ENCODE assay signal across 10 mouse cellular contexts in genomic region chr12:5120249-5120648, GRCm38 (mm10).
DNase-seq lines count a peak whose midpoint lies in the region; ATAC-seq and TF ChIP-seq lines count a peak whose summit lies in the region.
"Had no signal": no experiment of that assay in that cellular context is flagged by ENCODE, and none has a peak within 500 bp of the region (broad histone marks: within the 10 kb centered on the region; RNA-seq: fewer than 3 reads in every experiment).

No protein-coding gene starts in this region.

- ATAC-seq in kidney, postnatal 0 days (replicated peaks; ENCODE audit: low FRiP score, low read depth) = peak; percentile 43; the same call in 1 of the 2 replicates
- ATAC-seq in embryonic facial prominence, embryonic 15.5 days (ENCODE audit: insufficient number of reproducible peaks, low FRiP score, low TSS enrichment, low read depth) = no peak
- peak; percentile 31; the same call in 1 of the 2 replicates for ATAC-seq in hindbrain, embryonic 15.5 days (ENCODE audit: low FRiP score, low read depth)
- ATAC-seq in midbrain, postnatal 0 days (ENCODE audit: low FRiP score) = peak; percentile 15; the same call in 1 of the 2 replicates
- no peak for ATAC-seq in megakaryocyte progenitor cell, adult 5-6 weeks (replicated peaks; ENCODE audit: poor library complexity)

- H3K36me3 ChIP-seq in kidney, postnatal 0 days (ENCODE audit: insufficient read depth, low read length) = no peaks in the 10 kb centered on the region
- H3K36me3 ChIP-seq in embryonic facial prominence, embryonic 15.5 days = no peaks in the 10 kb centered on the region
- no peaks in the 10 kb centered on the region for H3K36me3 ChIP-seq in hindbrain, embryonic 15.5 days
- no peaks in the 10 kb centered on the region for H3K36me3 ChIP-seq in midbrain, postnatal 0 days (ENCODE audit: insufficient read depth, low read length)

- intact Hi-C loops in left cerebral cortex, postnatal 14 days (cut with DNase I) = no loop called here

- H3K27ac ChIP-seq in kidney, postnatal 0 days = no peak overlapping the region
- no peak overlapping the region for H3K27ac ChIP-seq in embryonic facial prominence, embryonic 15.5 days (replicated peaks)
- H3K27ac ChIP-seq in hindbrain, embryonic 15.5 days (replicated peaks) = peak overlapping the region; percentile 53
- 0 out of 2 replicates have a peak overlapping the region, but pooled peaks have one; percentile 32 for H3K27ac ChIP-seq in midbrain, postnatal 0 days (ENCODE audit: low read depth, low read length)
- H3K27ac ChIP-seq: heart, adult 2 months had no signal

- no peaks in the 10 kb centered on the region for H3K9me3 ChIP-seq in kidney, postnatal 0 days (replicated peaks; ENCODE audit: low read length)
- no peaks in the 10 kb centered on the region for H3K9me3 ChIP-seq in embryonic facial prominence, embryonic 15.5 days (replicated peaks)
- H3K9me3 ChIP-seq in hindbrain, embryonic 15.5 days = no peaks in the 10 kb centered on the region
- no peaks in the 10 kb centered on the region for H3K9me3 ChIP-seq in midbrain, postnatal 0 days (ENCODE audit: low read length)

- TF ChIP-seq CTCF in kidney, postnatal 0 days (IDR thresholded peaks at IDR 0.05; ENCODE audit: low read depth) = no peak
- TF ChIP-seq CTCF in midbrain, postnatal 0 days (IDR thresholded peaks at IDR 0.05) = no peak

- DNase-seq in kidney, postnatal 0 days (ENCODE audit: low spot score) = no peak
- no peak for DNase-seq in kidney, adult 18-20 months
- DNase-seq in midbrain, postnatal 0 days (ENCODE audit: low spot score) = no peak
- no peak for DNase-seq in layer of hippocampus, adult 18-20 months (ENCODE audit: low spot score in 2 of 2)
- no peak for DNase-seq in left cerebral cortex, postnatal 14 days (ENCODE audit: low spot score in 2 of 2)

- H3K4me2 ChIP-seq in kidney, postnatal 0 days (ENCODE audit: low read length) = peak overlapping the region; percentile 54
- H3K4me2 ChIP-seq in embryonic facial prominence, embryonic 15.5 days (replicated peaks) = peak overlapping the region; percentile 39
- peak overlapping the region; percentile 52 for H3K4me2 ChIP-seq in hindbrain, embryonic 15.5 days
- H3K4me2 ChIP-seq in midbrain, postnatal 0 days (ENCODE audit: low read depth, low read length, poor library complexity, severe bottlenecking) = peak overlapping the region; percentile 47; the same call in 1 of the 2 replicates

- 0 out of 2 replicates have a peak, but pooled peaks cover 4% of the 10 kb centered on the region for H3K4me1 ChIP-seq in kidney, postnatal 0 days (replicated peaks; ENCODE audit: insufficient read depth, low read length)
- H3K4me1 ChIP-seq in embryonic facial prominence, embryonic 15.5 days = peaks cover 12% of the 10 kb centered on the region; the same call in 1 of the 2 replicates
- peaks cover 12% of the 10 kb centered on the region for H3K4me1 ChIP-seq in hindbrain, embryonic 15.5 days (replicated peaks)
- H3K4me1 ChIP-seq in midbrain, postnatal 0 days (ENCODE audit: insufficient read depth, low read length) = peaks cover 8% of the 10 kb centered on the region; the same call in 1 of the 2 replicates

- no peak overlapping the region for H3K4me3 ChIP-seq in kidney, postnatal 0 days (replicated peaks; ENCODE audit: low read depth, low read length)
- peak overlapping the region; percentile 25 for H3K4me3 ChIP-seq in embryonic facial prominence, embryonic 15.5 days (replicated peaks)
- no peak overlapping the region for H3K4me3 ChIP-seq in hindbrain, embryonic 15.5 days
- H3K4me3 ChIP-seq in midbrain, postnatal 0 days (ENCODE audit: low read depth, low read length) = peak overlapping the region; percentile 26; the same call in 1 of the 2 replicates
- H3K4me3 ChIP-seq: heart, adult 2 months had no signal

- 31% methylated on average over 6 of the region's 6 CpGs for WGBS in kidney, postnatal 0 days
- WGBS in embryonic facial prominence, embryonic 15.5 days = 50% methylated on average over 6 of the region's 6 CpGs
- WGBS in hindbrain, embryonic 15.5 days = 62% methylated on average over 6 of the region's 6 CpGs
- 58% methylated on average over 6 of the region's 6 CpGs for WGBS in midbrain, postnatal 0 days

- H3K9ac ChIP-seq in kidney, postnatal 0 days (ENCODE audit: low read depth, low read length) = no peak overlapping the region
- no peak overlapping the region for H3K9ac ChIP-seq in embryonic facial prominence, embryonic 15.5 days
- H3K9ac ChIP-seq in hindbrain, embryonic 15.5 days = no peak overlapping the region
- no peak overlapping the region for H3K9ac ChIP-seq in midbrain, postnatal 0 days (replicated peaks; ENCODE audit: low read length, poor library complexity, severe bottlenecking)

- H3K27me3 ChIP-seq in kidney, postnatal 0 days (ENCODE audit: insufficient read depth, low read length) = no peaks in the 10 kb centered on the region
- no peaks in the 10 kb centered on the region for H3K27me3 ChIP-seq in embryonic facial prominence, embryonic 15.5 days
- no peaks in the 10 kb centered on the region for H3K27me3 ChIP-seq in hindbrain, embryonic 15.5 days
- H3K27me3 ChIP-seq in midbrain, postnatal 0 days (ENCODE audit: insufficient read depth, low read length) = no peaks in the 10 kb centered on the region
- H3K27me3 ChIP-seq: Patski had no signal

Comparison
In these comparisons a context has a peak if more than half of its experiments do, and no peak if none do; other contexts are left out.
1. ATAC-seq: peak in kidney, postnatal 0 days (single experiment), hindbrain, embryonic 15.5 days (single experiment) and midbrain, postnatal 0 days (single experiment); none in embryonic facial prominence, embryonic 15.5 days (single experiment) and megakaryocyte progenitor cell, adult 5-6 weeks (single experiment).
2. H3K27ac ChIP-seq: peak in hindbrain, embryonic 15.5 days (single experiment) and midbrain, postnatal 0 days (single experiment); none in kidney, postnatal 0 days (single experiment) and embryonic facial prominence, embryonic 15.5 days (single experiment).
3. H3K4me3 ChIP-seq: peak in embryonic facial prominence, embryonic 15.5 days (single experiment) and midbrain, postnatal 0 days (single experiment); none in kidney, postnatal 0 days (single experiment) and hindbrain, embryonic 15.5 days (single experiment).
4. Peak in every context shown above with its lines, with median percentiles within 50 percentile points of each other: H3K4me2 ChIP-seq.